Mouse (Mus musculus): ENCODE results near the gene AI481877. TPM values are rescaled to one million over a fixed set of nuclear protein-coding genes. Genes with fewer than 3 reads are reported as not detected.

AI481877 gene
- total and polyA plus RNA-seq, 3 experiments = 0.01 TPM; not detected in 2

DNA sequence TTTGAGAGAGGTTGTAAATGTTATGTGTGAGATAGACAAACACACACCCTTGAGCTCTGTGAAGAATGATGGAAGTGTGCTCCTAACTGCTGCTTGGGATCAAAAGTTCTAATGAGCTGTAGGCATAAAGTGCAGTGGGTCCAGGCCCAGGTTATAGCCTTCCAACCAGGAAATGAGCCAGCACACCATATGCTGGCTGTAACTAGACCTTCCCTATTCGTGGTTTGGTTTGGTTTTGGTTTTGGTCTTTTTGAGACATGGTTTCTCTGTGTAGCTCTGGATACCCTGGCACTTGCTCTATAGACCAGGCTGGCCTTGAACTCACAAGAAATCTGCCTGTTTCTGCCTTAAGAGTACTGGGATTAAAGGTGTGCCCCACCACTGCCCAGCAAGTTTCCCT lies 13.2 kb upstream of the AI481877 start:
- Histone ChIP-seq H3K4me3 (ENCODE audit: control insufficient read depth in 1 of 2, insufficient read depth in 1 of 2, low read depth in 2 of 2, low read length in 2 of 2) (no peak overlapping the region), H3K27me3 (ENCODE audit: control insufficient read depth in 1 of 2, insufficient read depth in 2 of 2, low read length in 2 of 2) (no peaks in the 10 kb centered on the region), H3K36me3 (ENCODE audit: control insufficient read depth in 1 of 2, insufficient read depth in 2 of 2, low read length in 2 of 2) (peaks cover 0 to 36% of the 10 kb centered on the region in 2 experiments; a peak in 2 of 4 replicates), H3K79me2 (ENCODE audit: control insufficient read depth, insufficient read depth, low read length, poor library complexity) (no peaks in the 10 kb centered on the region), H3K27ac (ENCODE audit: control insufficient read depth, low read depth, low read length) (peak overlapping the region; percentile 48; the same call in 1 of the 2 replicates), H3K9me3 (replicated peaks; ENCODE audit: insufficient read depth, low read length) (no peaks in the 10 kb centered on the region), H3K4me1 (ENCODE audit: control insufficient read depth in 1 of 2, insufficient read depth in 2 of 2, low read length in 2 of 2) (peaks cover 16 to 28% of the 10 kb centered on the region in 2 experiments), H3K9ac (ENCODE audit: control insufficient read depth, low read depth, low read length, poor library complexity, severe bottlenecking) (no peak overlapping the region)
- TF ChIP-seq TAL1 (IDR thresholded peaks at IDR 0.05; ENCODE audit: low read length) (no peak), MAX (IDR thresholded peaks at IDR 0.05; ENCODE audit: low read length) (0 out of 2 replicates have a peak, but pooled peaks have one; percentile 17), RAD21 (IDR thresholded peaks at IDR 0.05; ENCODE audit: low read depth, low read length) (no peak), HCFC1 (IDR thresholded peaks at IDR 0.05; ENCODE audit: low read depth, low read length) (no peak)
- no peak for DNase-seq (ENCODE audit: low read depth, low spot score)

GRCm38 (mm10) chr4:59150907-59151306 lies 12.1 kb upstream of the AI481877 start:
- Histone ChIP-seq H3K27ac (ENCODE audit: control insufficient read depth, low read depth, low read length) (peak overlapping the region; percentile 54), H3K4me1 (ENCODE audit: control insufficient read depth in 1 of 2, insufficient read depth in 2 of 2, low read length in 2 of 2) (peaks cover 16 to 20% of the 10 kb centered on the region in 2 experiments), H3K9me3 (replicated peaks; ENCODE audit: insufficient read depth, low read length) (no peaks in the 10 kb centered on the region), H3K27me3 (ENCODE audit: control insufficient read depth in 1 of 2, insufficient read depth in 2 of 2, low read length in 2 of 2) (no peaks in the 10 kb centered on the region), H3K36me3 (ENCODE audit: control insufficient read depth in 1 of 2, insufficient read depth in 2 of 2, low read length in 2 of 2) (peaks cover 0 to 29% of the 10 kb centered on the region in 2 experiments; a peak in 2 of 4 replicates), H3K9ac (ENCODE audit: control insufficient read depth, low read depth, low read length, poor library complexity, severe bottlenecking) (no peak overlapping the region), H3K4me3 (ENCODE audit: control insufficient read depth in 1 of 2, insufficient read depth in 1 of 2, low read depth in 2 of 2, low read length in 2 of 2) (no peak overlapping the region), H3K79me2 (ENCODE audit: control insufficient read depth, insufficient read depth, low read length, poor library complexity) (no peaks in the 10 kb centered on the region)
- DNase-seq (ENCODE audit: low read depth, low spot score) = peak; percentile 53
- TF ChIP-seq TCF12 (IDR thresholded peaks at IDR 0.05; ENCODE audit: low read depth, low read length) = peak; percentile 81
- TF ChIP-seq MAFK (IDR thresholded peaks at IDR 0.05; ENCODE audit: borderline replicate concordance, low read depth, low read length) = no peak; the same call in 1 of the 2 replicates
- TF ChIP-seq RAD21 (IDR thresholded peaks at IDR 0.05; ENCODE audit: low read depth, low read length) = no peak
- TF ChIP-seq HCFC1 (IDR thresholded peaks at IDR 0.05; ENCODE audit: low read depth, low read length) = no peak
- no peak for TF ChIP-seq CHD2 (IDR thresholded peaks at IDR 0.05; ENCODE audit: low read length)
- TF ChIP-seq SIN3A (IDR thresholded peaks at IDR 0.05; ENCODE audit: low read length) = 0 out of 2 replicates have a peak, but pooled peaks have one; percentile 27
- TF ChIP-seq SMC3 (IDR thresholded peaks at IDR 0.05; ENCODE audit: low read depth, low read length) = no peak
- 0 out of 2 replicates have a peak, but pooled peaks have one; percentile 9 for TF ChIP-seq USF1 (IDR thresholded peaks at IDR 0.05; ENCODE audit: low read depth, low read length)
- TF ChIP-seq MYC (IDR thresholded peaks at IDR 0.05; ENCODE audit: low read depth, low read length) = no peak
- no peak for TF ChIP-seq POLR2AphosphoS2 (IDR thresholded peaks at IDR 0.05; ENCODE audit: low read length)
- TF ChIP-seq ETS1 (IDR thresholded peaks at IDR 0.05; ENCODE audit: low read depth, low read length) = peak; percentile 60
- peak; percentile 92 for TF ChIP-seq RCOR1 (IDR thresholded peaks at IDR 0.05; ENCODE audit: low read depth, low read length)
- TF ChIP-seq NRF1 (IDR thresholded peaks at IDR 0.05; ENCODE audit: insufficient read depth, low read depth, low read length, poor library complexity, severe bottlenecking) = no peak
- TF ChIP-seq MXI1 (IDR thresholded peaks at IDR 0.05; ENCODE audit: low read depth, low read length) = no peak
- no peak for TF ChIP-seq UBTF (IDR thresholded peaks at IDR 0.05; ENCODE audit: borderline replicate concordance, insufficient read depth, low read depth, low read length)
- no peak for TF ChIP-seq ZKSCAN1 (IDR thresholded peaks at IDR 0.05; ENCODE audit: low read depth, low read length)
- 0 out of 2 replicates have a peak, but pooled peaks have one; percentile 3 for TF ChIP-seq ZC3H11A (IDR thresholded peaks at IDR 0.05; ENCODE audit: low read depth, low read length)
- no peak for TF ChIP-seq POLR2A (IDR thresholded peaks at IDR 0.05; ENCODE audit: control insufficient read depth in 1 of 2, insufficient read depth in 1 of 2, low read depth in 1 of 2, low read length in 2 of 2, poor library complexity in 1 of 2)
- no peak for TF ChIP-seq CHD1 (IDR thresholded peaks at IDR 0.05; ENCODE audit: low read depth, low read length)
- TF ChIP-seq ZMIZ1 (IDR thresholded peaks at IDR 0.05; ENCODE audit: low read depth, low read length) = no peak
- no peak for TF ChIP-seq TBP (IDR thresholded peaks at IDR 0.05; ENCODE audit: low read depth, low read length)
- TF ChIP-seq KAT2A (conservative IDR thresholded peaks at IDR 0.05; ENCODE audit: low read depth, low read length) = no peak
- TF ChIP-seq MYB (IDR thresholded peaks at IDR 0.05; ENCODE audit: low read depth, low read length) = no peak
- TF ChIP-seq E2F4 (IDR thresholded peaks at IDR 0.05; ENCODE audit: borderline replicate concordance, low read depth, low read length) = no peak
- no peak for TF ChIP-seq ZNF384 (IDR thresholded peaks at IDR 0.05; ENCODE audit: low read depth, low read length)
- no peak for TF ChIP-seq ELF1 (IDR thresholded peaks at IDR 0.05; ENCODE audit: low read depth, low read length)
- no peak for TF ChIP-seq USF2 (IDR thresholded peaks at IDR 0.05; ENCODE audit: borderline replicate concordance in 1 of 2, insufficient read depth in 1 of 2, low read depth in 1 of 2, low read length in 2 of 2)
- TF ChIP-seq GATA1 (IDR thresholded peaks at IDR 0.05; ENCODE audit: low read depth, low read length) = peak; percentile 78
- TF ChIP-seq MAX (IDR thresholded peaks at IDR 0.05; ENCODE audit: low read length) = no peak
- peak; percentile 81 for TF ChIP-seq TAL1 (IDR thresholded peaks at IDR 0.05; ENCODE audit: low read length)
- peak; percentile 77 for TF ChIP-seq EP300 (IDR thresholded peaks at IDR 0.05; ENCODE audit: low read depth in 1 of 2, low read length in 2 of 2)
